Mouse (Mus musculus): ENCODE measurements at regions not wholly inside any gene's neighbourhood (a gene's known extent, or its start where the extent isn't known, plus 50 kb on each side); places are given as distances from the start of the nearest gene placed in this dataset.
A peak's percentile ranks its signal among the peaks of the same experiment; 100 is the strongest.

DNA sequence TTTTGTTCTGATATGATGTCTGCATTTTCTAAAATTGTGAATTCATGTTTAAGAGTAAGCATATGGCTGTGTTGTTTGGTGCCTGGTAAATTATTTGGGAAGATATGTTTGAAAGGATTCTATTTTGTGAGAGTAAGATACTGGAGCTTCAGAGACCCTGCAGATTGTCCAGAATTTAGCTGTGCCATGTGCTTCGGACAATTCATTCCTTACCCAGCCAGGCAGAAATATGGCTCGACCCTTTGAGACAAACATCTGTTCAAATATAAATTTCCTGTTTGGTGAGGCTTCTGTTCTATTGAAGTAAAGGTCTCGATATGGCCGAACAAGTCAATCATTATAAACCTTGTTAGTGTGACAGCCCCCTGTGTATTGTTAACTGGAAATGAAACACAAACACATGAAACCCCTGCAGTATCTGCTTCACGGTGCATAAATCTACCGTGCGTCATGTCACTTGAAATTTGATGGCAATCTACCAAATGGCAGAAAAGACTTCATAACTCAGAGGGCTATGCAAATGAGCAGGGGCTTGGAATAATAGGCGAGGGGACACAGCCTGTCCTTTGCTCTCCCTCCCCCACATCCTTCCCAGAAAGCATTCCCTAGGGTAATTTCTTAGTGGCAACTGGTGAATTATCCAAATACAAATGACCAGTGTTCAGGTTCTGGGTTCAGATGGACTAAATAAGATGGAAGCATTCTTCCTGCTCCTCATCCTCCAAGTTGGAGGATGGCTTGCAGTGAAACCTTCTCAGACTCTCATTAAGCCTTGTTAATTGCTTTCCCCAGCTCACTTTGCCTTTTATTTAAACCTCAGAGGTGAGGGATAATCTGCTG is 61.8 kb downstream of the Adcyap1 start:
- DNase-seq (ENCODE audit: low spot score): peak; percentile 44

DNA sequence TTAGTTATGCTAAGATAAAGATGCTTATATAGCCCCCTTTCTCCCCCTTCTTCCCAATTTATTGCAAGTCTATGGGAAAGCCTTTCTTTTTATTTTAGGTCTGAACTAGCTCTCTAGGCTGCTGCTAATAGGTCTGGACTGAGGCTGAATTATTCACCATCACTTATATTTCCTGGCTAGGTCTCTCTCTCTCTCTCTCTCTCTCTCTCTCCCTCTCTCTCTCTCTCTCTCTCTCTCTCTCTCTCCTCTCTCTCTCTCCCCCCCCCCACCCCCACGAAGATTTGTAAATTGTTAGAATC is 62.3 kb downstream of the Adcyap1 start:
- DNase-seq (ENCODE audit: low spot score): no peak

DNA sequence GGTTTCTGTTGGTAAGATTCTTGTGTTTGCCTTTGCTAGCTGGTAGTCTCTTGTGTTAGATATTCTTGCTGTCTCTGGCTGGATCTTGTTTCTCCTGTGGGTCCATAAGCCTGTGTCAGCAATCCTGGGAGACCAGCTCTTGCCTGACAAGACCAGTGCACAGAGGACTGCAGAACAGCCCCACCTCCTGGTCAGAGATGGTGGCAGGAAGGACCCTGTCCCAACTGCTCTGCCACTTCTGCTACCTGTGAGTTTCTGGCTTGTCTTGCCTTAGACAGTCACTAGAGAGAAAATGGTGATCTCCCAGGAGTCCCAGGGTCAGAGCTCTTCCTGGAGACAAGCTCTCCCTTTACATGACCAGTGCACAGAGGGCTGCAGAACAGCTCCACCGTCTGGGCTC is 107.3 kb downstream of the Adcyap1 start:
- peak; percentile 22 for DNase-seq (ENCODE audit: low spot score)

DNA sequence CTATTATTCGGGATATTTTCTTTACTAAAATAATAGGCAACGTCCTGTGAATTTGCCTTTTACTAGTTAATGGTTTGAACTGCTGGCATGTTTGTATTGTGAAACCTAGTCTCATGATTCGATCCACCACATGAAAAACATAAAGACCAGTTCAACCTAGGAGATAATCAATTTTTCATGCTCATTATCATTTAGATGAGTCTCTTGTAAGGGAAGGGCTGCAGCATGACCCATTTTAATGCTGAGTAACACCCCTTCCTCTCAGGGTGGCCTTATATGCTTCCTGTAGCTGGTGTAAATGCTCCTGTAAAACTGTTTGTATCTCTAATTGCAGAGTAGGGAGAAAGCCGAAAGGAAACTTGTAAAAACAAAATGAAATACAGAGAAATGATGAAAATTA is 113.3 kb downstream of the Adcyap1 start:
- peak; percentile 54 for DNase-seq (ENCODE audit: low spot score)

DNA sequence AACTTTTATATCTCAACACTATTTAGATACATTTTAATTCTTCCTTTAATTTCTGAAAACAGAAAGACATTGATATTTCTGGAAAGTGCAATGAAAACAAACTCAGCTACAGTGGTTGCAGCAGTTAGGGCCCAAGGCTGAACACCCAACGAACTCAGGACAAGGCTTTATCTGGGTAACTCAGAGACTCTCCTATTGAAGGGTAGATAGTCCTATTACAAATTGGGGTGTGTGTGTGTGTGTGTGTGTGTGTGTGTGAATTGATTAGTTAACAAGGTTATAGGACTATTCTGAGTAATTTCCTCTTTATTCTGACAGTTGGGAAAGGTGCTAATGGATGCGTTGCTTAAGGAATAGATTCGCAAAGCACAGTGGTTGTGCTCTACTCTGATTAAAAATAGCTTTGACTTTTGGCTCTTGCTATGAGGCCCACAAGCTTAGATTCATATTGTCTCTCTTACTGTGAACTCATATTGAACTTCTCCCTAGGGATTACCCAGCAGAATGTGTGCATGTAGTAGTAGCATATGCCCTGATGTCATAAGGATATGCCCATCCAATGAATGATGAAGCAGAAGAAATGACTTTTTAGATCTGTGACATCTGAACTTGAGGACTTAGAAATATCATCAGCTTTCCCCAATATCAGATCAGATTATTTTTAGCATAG is 114.0 kb downstream of the Adcyap1 start:
- DNase-seq (ENCODE audit: low spot score): peak; percentile 4

DNA sequence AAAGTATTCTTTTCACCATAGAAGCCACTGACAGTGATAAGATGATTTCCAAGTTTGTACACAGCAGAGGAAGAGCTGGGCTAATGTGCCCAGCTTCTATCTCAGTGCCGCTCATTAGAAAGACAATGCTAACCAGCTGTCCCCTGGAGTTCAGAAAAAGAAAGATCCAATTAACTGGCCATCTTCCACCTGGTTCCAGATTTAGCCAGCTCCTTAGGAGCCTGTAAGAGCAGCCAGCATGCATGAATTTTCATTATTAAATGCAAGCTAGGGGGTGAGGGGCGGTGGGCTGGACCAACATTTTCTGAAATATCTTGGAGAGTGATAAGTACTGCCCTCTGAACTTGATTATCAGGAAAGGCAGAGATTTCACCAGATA is 114.5 kb downstream of the Adcyap1 start:
- peak; percentile 11 for DNase-seq (ENCODE audit: low spot score)

DNA sequence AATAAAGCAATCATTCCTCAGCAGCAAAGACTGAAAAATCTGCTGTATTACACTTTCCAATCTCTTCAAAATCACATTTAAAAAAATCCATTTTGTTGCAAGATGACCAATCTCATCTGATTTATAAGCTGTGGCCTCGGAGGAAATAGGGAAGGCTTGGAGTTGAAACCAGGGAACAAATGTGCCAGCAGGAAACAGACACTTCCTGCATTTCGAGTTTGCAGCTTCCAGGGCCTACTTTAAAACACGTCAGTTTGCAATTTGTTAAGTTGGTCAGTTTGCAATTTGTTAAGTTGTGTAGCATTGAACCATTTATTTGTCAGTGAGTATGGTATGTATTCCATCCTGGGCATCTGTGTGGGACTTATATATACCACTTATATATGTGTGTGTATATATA is 115.3 kb downstream of the Adcyap1 start:
- DNase-seq (ENCODE audit: low spot score): no peak

DNA sequence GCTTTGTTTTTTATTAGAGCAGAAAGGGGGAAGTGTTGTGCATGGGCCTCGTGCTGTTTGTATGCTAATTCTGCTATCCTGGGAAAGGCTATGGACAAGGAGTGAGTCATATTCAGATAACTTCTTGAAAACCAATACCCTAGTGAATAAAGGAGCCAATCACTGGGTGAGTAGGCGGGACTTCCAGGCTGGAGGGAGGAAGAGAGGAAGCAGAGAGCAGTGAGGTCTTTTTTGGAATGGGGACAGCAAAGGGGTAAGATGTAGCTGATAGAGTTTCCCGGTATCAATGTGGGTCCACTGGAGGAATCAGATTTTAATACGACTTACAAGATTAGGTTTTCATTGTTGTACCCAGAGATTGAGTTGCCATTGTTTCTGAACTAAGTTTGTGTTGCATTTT is 122.7 kb downstream of the Adcyap1 start:
- no peak for DNase-seq (ENCODE audit: low spot score)

DNA sequence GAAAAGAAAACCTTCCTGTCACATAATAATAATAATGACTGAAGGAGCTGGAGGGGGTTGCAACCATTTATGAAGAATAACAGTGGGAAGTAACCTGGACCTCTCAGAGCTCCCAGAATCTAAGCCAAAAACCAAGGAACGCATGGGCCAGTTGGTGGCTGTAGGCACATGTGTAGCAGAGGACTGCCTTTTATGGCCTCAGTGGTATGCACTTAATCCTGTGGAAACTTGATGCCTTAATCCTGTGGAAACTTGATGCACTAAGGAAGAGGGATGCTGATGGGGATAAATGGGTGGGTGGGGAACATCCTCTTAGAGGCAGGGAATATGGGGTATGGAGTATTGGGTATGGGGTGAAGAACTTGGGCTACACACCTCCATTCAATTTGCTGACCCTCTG is 138.8 kb downstream of the Adcyap1 start:
- no peak for DNase-seq (ENCODE audit: low spot score)

DNA sequence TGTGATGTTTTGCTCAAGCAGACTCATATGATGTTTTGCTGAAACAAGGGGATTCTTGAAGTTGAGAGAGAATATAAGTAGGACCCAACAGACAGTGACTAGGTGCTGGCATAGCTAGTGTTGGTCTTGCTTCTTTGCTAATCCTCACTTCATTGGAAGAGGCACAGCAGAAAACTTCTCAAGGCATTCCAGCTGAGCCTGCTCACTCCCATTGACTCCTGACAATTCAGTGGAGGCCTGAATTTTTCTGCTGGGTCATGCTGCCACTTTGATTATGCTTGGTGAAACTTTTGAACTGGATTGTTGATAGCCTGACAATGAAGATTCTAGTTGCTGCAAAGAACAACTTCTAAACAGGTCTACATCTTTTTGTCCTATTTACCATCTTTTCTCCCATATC is 156.4 kb downstream of the Adcyap1 start:
- no peak for DNase-seq (ENCODE audit: low spot score)

DNA sequence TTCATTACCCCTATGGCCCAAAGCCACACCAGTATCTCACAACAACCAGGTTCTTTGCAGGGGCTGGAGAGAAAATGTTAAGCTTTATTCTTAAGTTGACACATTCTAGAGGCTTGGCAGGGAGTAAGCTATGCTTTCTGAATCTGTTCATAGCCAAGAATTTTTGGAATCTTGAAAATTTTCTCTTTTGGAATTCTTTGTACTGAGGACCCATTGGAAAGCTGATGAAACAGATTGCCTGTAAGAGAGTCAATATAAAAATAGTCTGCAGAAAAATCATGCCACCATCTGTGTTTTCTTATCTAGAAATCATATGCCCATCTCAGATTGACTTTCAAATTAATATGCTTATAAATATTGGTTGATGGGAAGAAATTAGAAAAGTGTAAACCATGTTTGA is 164.1 kb downstream of the Adcyap1 start:
- no peak for DNase-seq (ENCODE audit: low spot score)

DNA sequence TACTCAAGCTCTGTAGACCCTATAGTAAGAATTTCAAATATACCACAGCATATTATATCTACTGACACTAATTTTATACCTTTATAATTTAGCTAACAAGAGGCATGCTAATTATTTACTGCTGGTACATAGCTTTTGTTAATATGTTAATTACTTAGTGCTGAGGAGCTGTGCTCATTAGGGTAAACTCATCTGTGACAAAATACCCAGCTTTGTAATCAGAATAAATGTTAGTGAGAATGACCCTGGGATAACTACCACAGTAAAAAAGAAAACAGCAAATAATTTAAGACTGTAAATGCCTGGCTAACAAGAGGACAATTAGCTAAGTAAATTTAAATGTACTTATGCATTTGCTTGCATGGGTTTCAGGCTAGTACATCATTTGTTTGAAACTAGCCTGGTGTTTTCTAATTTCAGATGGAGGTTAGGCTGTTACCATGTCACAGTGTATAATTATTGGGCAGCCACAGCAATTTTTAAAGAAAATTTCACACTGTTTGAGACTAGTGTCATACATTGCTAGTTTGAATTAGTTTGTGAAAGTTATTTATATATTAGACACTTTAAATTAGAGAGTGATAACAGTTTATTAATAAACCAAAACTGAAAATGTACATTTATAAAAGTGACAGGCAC is 178.8 kb downstream of the Adcyap1 start:
- no peak for DNase-seq (ENCODE audit: low spot score)

DNA sequence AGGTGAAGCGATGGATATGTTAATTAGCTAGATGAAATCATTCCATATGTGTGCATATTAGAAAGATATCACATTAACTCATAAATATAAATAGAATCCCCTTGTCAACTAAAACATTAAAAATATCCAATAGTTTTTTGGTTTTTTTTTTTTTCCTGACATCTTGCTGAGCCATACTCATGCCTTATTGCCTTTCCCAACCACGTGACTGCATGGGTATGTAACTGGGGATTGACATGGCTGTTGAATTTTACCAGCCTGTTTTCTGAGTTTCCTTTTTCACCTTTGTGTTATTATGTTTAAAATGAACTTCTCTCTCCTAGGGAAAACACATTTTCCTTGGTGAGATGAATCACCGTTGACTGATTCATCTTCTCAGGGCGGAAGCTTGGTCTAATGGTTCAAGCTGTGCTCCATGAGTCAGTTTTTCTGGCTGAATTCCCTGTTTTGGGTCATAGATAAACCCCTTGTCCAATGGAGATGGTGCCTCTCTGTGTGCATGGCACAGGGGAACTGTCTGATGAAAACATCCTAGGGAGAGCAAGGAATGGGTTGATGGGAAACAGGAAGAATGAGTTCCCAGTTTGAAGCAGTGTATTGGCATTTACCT is 181.1 kb downstream of the Adcyap1 start:
- no peak for DNase-seq (ENCODE audit: low spot score)

DNA sequence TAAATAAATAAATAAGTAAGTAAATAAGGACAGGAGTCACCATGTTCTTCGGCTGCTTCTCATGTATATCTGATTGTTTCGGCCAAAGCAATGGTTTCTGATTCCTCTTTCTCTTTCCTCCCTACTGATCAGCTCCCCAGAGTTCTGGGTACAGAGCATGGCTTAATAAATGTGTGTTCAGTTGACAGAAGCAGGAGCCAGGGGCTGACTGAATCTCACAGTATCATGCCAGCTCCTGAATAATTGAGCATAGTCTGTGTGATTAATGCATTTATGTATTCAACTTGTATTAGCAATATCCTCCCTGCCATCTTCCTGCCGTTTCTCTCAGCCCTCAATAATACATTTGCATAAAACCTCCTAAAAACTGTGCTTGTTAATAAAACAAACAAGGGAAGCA is 191.4 kb downstream of the Adcyap1 start:
- no peak for DNase-seq (ENCODE audit: low spot score)

DNA sequence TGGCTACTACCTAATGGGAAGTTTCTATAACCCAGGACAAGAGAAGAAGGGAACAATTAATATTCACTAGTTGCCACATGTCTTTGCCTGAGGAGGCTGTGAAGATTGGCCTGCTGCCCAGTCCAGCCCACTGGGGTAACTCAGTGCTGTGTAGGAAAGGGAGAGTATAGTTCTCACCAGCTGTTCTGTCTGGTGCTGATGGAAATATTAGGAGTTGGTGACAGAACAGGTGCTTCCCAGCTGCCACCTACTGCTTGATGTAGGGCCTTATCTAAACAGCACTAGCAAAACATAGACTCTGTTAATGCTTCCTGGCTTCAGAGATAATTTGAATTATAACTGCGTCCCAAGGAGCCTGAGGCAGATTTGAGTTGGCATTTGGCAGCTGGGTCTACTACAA is 210.5 kb downstream of the Adcyap1 start:
- DNase-seq (ENCODE audit: low spot score): no peak
